In genomic region chr3:122292300-122293222, GRCm38 (mm10) we compare ENCODE assay signal across 8 mouse cellular contexts. TPM values are rescaled to one million over a fixed set of nuclear protein-coding genes. Genes with fewer than 3 reads are reported as not detected.
DNase-seq lines count a peak whose midpoint lies in the region; ATAC-seq and TF ChIP-seq lines count a peak whose summit lies in the region.

No protein-coding gene starts in this region.

- H3K27ac ChIP-seq in ES-E14 (ENCODE audit: insufficient read depth, low read depth, low read length, poor library complexity, severe bottlenecking): peak overlapping the region; percentile 57
- H3K27ac ChIP-seq in forebrain, embryonic 15.5 days (replicated peaks): peak overlapping the region; percentile 98
- H3K27ac ChIP-seq in neural tube, embryonic 14.5 days (ENCODE audit: low read depth, low read length): peak overlapping the region; percentile 100

- peak overlapping the region; percentile 64 for H3K4me2 ChIP-seq in forebrain, embryonic 15.5 days (replicated peaks)
- peak overlapping the region; percentile 92 for H3K4me2 ChIP-seq in neural tube, embryonic 14.5 days (ENCODE audit: low read depth, low read length)

- no peaks in the 10 kb centered on the region for H3K36me3 ChIP-seq in ES-E14 (ENCODE audit: control insufficient read depth, insufficient read depth, low read length, poor library complexity, severe bottlenecking)
- no peaks in the 10 kb centered on the region for H3K36me3 ChIP-seq in forebrain, embryonic 15.5 days
- no peaks in the 10 kb centered on the region for H3K36me3 ChIP-seq in neural tube, embryonic 14.5 days (ENCODE audit: control insufficient read depth, insufficient read depth, low read length)

- peaks cover 8 to 10% of the 10 kb centered on the region in 2 experiments for H3K4me1 ChIP-seq in ES-E14 (ENCODE audit: control insufficient read depth in 2 of 2, insufficient read depth in 2 of 2, low read length in 2 of 2, poor library complexity in 1 of 2)
- H3K4me1 ChIP-seq in forebrain, embryonic 15.5 days: peaks cover 45% of the 10 kb centered on the region
- peaks cover 34% of the 10 kb centered on the region for H3K4me1 ChIP-seq in neural tube, embryonic 14.5 days (ENCODE audit: control insufficient read depth, insufficient read depth, low read length)

- no peaks in the 10 kb centered on the region for H3K9me3 ChIP-seq in ES-E14 (ENCODE audit: control insufficient read depth, insufficient read depth, low read depth, low read length)
- H3K9me3 ChIP-seq in forebrain, embryonic 15.5 days: no peaks in the 10 kb centered on the region
- H3K9me3 ChIP-seq in neural tube, embryonic 14.5 days (ENCODE audit: control insufficient read depth, low read length): no peaks in the 10 kb centered on the region

- H3K27me3 ChIP-seq in forebrain, embryonic 15.5 days: no peaks in the 10 kb centered on the region
- H3K27me3 ChIP-seq in neural tube, embryonic 14.5 days (ENCODE audit: control insufficient read depth, insufficient read depth, low read length): no peaks in the 10 kb centered on the region; the same call in 1 of the 2 replicates

- in situ Hi-C loops in ES-E14 (cut with MboI; ENCODE audit: low sequenced_read_pairs in 2 of 2, unreplicated experiment in 2 of 2): no loop called here

- H3K9ac ChIP-seq in ES-E14 (ENCODE audit: insufficient read depth, low read depth, low read length, poor library complexity, severe bottlenecking): peak overlapping the region; percentile 91
- peak overlapping the region; percentile 93 for H3K9ac ChIP-seq in forebrain, embryonic 15.5 days (replicated peaks)
- H3K9ac ChIP-seq in neural tube, embryonic 14.5 days (replicated peaks; ENCODE audit: low read depth, low read length): peak overlapping the region; percentile 99

- WGBS in forebrain, embryonic 15.5 days: 6% methylated on average over 54 of the region's 54 CpGs
- WGBS in neural tube, embryonic 14.5 days: 8% methylated on average over 54 of the region's 54 CpGs

- ATAC-seq in forebrain, embryonic 15.5 days (replicated peaks): peak; percentile 59
- peak; percentile 52 for ATAC-seq in neural tube, embryonic 14.5 days (ENCODE audit: low read depth)

- peak; percentile 74 for DNase-seq in ES-E14 (ENCODE audit: low read depth, low spot score)
- peak; percentile 91 for DNase-seq in cerebellum, adult 11-12 months
- peak; percentile 89 for DNase-seq in heart, postnatal 25 days (ENCODE audit: low spot score)
- DNase-seq in layer of hippocampus, adult 18-20 months (ENCODE audit: low spot score in 2 of 2): peak; percentile 83 to 94
- DNase-seq in lung, adult 18-20 months: peak; percentile 93 to 94
- DNase-seq in testis, postnatal 10 days (ENCODE audit: low spot score): peak; percentile 95

- H3K4me3 ChIP-seq in ES-E14 (ENCODE audit: insufficient read depth in 1 of 2, low read depth in 1 of 2, low read length in 2 of 2, poor library complexity in 1 of 2, severe bottlenecking in 1 of 2): peak overlapping the region; percentile 55 to 96
- peak overlapping the region; percentile 86 for H3K4me3 ChIP-seq in forebrain, embryonic 15.5 days
- H3K4me3 ChIP-seq in neural tube, embryonic 14.5 days (ENCODE audit: low read depth, low read length): peak overlapping the region; percentile 85

- intact Hi-C loops in heart, postnatal 25 days (cut with DNase I): loop anchor here (10.0 kb wide), 2 partner anchors 328 to 632 kb away; partner anchors contain the start of gene 1810037I17Rik

TF ChIP-seq in ES-E14, 5 proteins besides CTCF, POLR2A, EP300 and RAD21:
- TF ChIP-seq CHD2 (IDR thresholded peaks at IDR 0.05; ENCODE audit: low read depth, low read length): no peak
- TF ChIP-seq MAFK (IDR thresholded peaks at IDR 0.05; ENCODE audit: insufficient read depth, low read depth, low read length): peak; percentile 93
TF ChIP-seq in ES-E14: peak in this region for 1.

RNA-seq across cellular contexts. Expression of gene Bcar3, which starts 1.4 kb away (rescaled TPM):
- 21.7 and 24.5 TPM in 2 replicates for total RNA-seq in ES-E14 (2012; rRNA removed)
- 5.0 and 6.1 TPM in 2 replicates for polyA plus RNA-seq in forebrain, embryonic 15.5 days (2015; fragmentation: Nextera tagmentation; extraction: Ambion mirVana)
- total RNA-seq in heart, postnatal 25 days (2021): 1 to 10 TPM; 6.4 to 7.2 TPM
- 1 to 10 TPM; 8.8 to 9.8 TPM for total RNA-seq in layer of hippocampus, adult 18-20 months (2021)
- polyA plus RNA-seq in neural tube, embryonic 14.5 days (2014; fragmentation: Nextera tagmentation; extraction: Ambion mirVana): 4.4 and 6.3 TPM in 2 replicates

RNA-seq across cellular contexts. Expression of gene Dnttip2, which starts 18.4 kb away (rescaled TPM):
- 75.0 and 97.6 TPM in 2 replicates for total RNA-seq in ES-E14 (2012; rRNA removed)
- polyA plus RNA-seq in forebrain, embryonic 15.5 days (2015; fragmentation: Nextera tagmentation; extraction: Ambion mirVana): 51.9 and 59.9 TPM in 2 replicates
- 10 to 100 TPM; 23.8 to 26.0 TPM for total RNA-seq in heart, postnatal 25 days (2021)
- total RNA-seq in layer of hippocampus, adult 18-20 months (2021): 10 to 100 TPM; 28.1 to 30.0 TPM
- polyA plus RNA-seq in neural tube, embryonic 14.5 days (2014; fragmentation: Nextera tagmentation; extraction: Ambion mirVana): 48.2 and 54.3 TPM in 2 replicates

RNA-seq across cellular contexts. Expression of gene Gclm, which starts 47.2 kb away (rescaled TPM):
- 44.9 and 62.8 TPM in 2 replicates for total RNA-seq in ES-E14 (2012; rRNA removed)
- polyA plus RNA-seq in forebrain, embryonic 15.5 days (2015; fragmentation: Nextera tagmentation; extraction: Ambion mirVana): 52.6 and 57.4 TPM in 2 replicates
- total RNA-seq in heart, postnatal 25 days (2021): 10 to 100 TPM; 47.0 to 51.4 TPM
- total RNA-seq in layer of hippocampus, adult 18-20 months (2021): 10 to 100 TPM; 66.9 to 80.3 TPM
- polyA plus RNA-seq in neural tube, embryonic 14.5 days (2014; fragmentation: Nextera tagmentation; extraction: Ambion mirVana): 48.1 and 55.5 TPM in 2 replicates

Comparison
In these comparisons a context has a peak if more than half of its experiments do, and no peak if none do; other contexts are left out.
1. Peak in every context shown above with its lines: DNase-seq, ATAC-seq, H3K4me3 ChIP-seq and H3K27ac ChIP-seq.